Mouse (Mus musculus): Measurements from ENCODE around the gene Saa4. TPM values are rescaled to one million over a fixed set of nuclear protein-coding genes. Genes with fewer than 3 reads are reported as not detected.
"Not testable (repeated sequence)": the region's sequence is repeated elsewhere in the genome, so short reads cannot be mapped to it uniquely, and the experiment has no call there.

Gene Saa4
- polyA plus RNA-seq, 1 experiment from 2014 or later, result not detected

DNA sequence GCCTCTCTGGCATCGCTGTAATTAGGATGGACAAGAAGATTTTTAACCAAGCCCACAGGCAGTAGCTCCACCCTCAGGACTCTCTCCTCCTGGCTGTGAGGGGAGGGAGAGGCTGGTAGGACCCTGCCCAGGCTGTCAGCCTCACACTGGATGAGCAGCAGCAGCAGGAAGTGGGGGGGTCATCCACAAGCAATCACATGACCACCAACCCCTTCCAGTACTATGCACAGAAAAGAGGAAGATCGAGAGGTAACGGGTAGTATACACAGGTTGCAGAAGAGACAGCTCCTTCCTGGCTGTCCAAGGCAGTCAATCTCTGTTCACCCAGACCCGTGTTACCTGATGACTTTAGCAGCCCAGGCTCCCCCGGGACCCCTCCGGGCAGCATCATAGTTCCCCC is 20.2 kb downstream of the Saa4 start:
- Histone ChIP-seq H3K9ac (ENCODE audit: low read length) (no peak overlapping the region), H3K27ac (replicated peaks) (no peak overlapping the region), H3K9me3 (ENCODE audit: control insufficient read depth, low read length) (no peaks in the 10 kb centered on the region), H3K4me2 (replicated peaks; ENCODE audit: low read depth) (no peak overlapping the region), H3K4me3 (ENCODE audit: low read depth, low read length) (no peak overlapping the region), H3K4me1 (replicated peaks; ENCODE audit: control insufficient read depth, insufficient read depth) (no peaks in the 10 kb centered on the region), H3K27me3 (ENCODE audit: control insufficient read depth, insufficient read depth, low read length) (no peaks in the 10 kb centered on the region), H3K36me3 (ENCODE audit: control insufficient read depth, insufficient read depth, low read length) (no peaks in the 10 kb centered on the region)
- no peak for TF ChIP-seq CTCF (IDR thresholded peaks at IDR 0.05; ENCODE audit: low read depth)
- TF ChIP-seq EP300 (optimal IDR thresholded peaks at IDR 0.05), result no peak
- WGBS, result 71% methylated on average over 6 of the region's 6 CpGs
- ATAC-seq (ENCODE audit: low FRiP score, low TSS enrichment) (no peak), DNase-seq (ENCODE audit: low spot score) (no peak)

- H3K27ac ChIP-seq (replicated peaks), result peak within 1 kb of the TSS; percentile 82
- H3K4me3 ChIP-seq (ENCODE audit: low read depth, low read length), result peak within 1 kb of the TSS; percentile 88
- no peaks in the 10 kb centered on the region for H3K27me3 ChIP-seq (ENCODE audit: control insufficient read depth, insufficient read depth, low read length)
- peak; percentile 93 for DNase-seq (ENCODE audit: low spot score)
- 0% methylated on average over 26 of the region's 38 CpGs for WGBS
- no peaks in the 10 kb centered on the region for H3K36me3 ChIP-seq (ENCODE audit: control insufficient read depth, insufficient read depth, low read length)
- H3K9ac ChIP-seq (ENCODE audit: low read length), result peak within 1 kb of the TSS; percentile 87
- peak within 1 kb of the TSS; percentile 65 for H3K4me2 ChIP-seq (replicated peaks; ENCODE audit: low read depth)
- ATAC-seq (ENCODE audit: low FRiP score, low TSS enrichment), result peak; percentile 97
- TF ChIP-seq CTCF (IDR thresholded peaks at IDR 0.05; ENCODE audit: low read depth) (peak; percentile 98), EP300 (optimal IDR thresholded peaks at IDR 0.05) (no peak)
- H3K9me3 ChIP-seq (ENCODE audit: control insufficient read depth, low read length), result no peaks in the 10 kb centered on the region
- H3K4me1 ChIP-seq (replicated peaks; ENCODE audit: control insufficient read depth, insufficient read depth), result no peaks in the 10 kb centered on the region
These were observed 22.0 kb downstream of the Saa4 start, which contains the start of gene Saal1 for GRCm38 (mm10) chr7:46710390-46710844. Saal1 (minus strand) TSS chr7:46710680.

GRCm38 (mm10) chr7:46700521-46701025 is 31.8 kb downstream of the Saa4 start:
- no peak for ATAC-seq (ENCODE audit: low FRiP score, low TSS enrichment)
- H3K9me3 ChIP-seq (ENCODE audit: control insufficient read depth, low read length), result no peaks in the 10 kb centered on the region
- WGBS, result 91% methylated on average over 6 of the region's 6 CpGs
- H3K27ac ChIP-seq (replicated peaks), result no peak overlapping the region
- H3K4me2 ChIP-seq (replicated peaks; ENCODE audit: low read depth), result no peak overlapping the region
- H3K36me3 ChIP-seq (ENCODE audit: control insufficient read depth, insufficient read depth, low read length), result peaks cover 37% of the 10 kb centered on the region
- DNase-seq (ENCODE audit: low spot score), result no peak
- no peaks in the 10 kb centered on the region for H3K27me3 ChIP-seq (ENCODE audit: control insufficient read depth, insufficient read depth, low read length)
- H3K9ac ChIP-seq (ENCODE audit: low read length), result no peak overlapping the region
- TF ChIP-seq EP300 (optimal IDR thresholded peaks at IDR 0.05), result no peak
- H3K4me1 ChIP-seq (replicated peaks; ENCODE audit: control insufficient read depth, insufficient read depth), result no peaks in the 10 kb centered on the region
- H3K4me3 ChIP-seq (ENCODE audit: low read depth, low read length), result no peak overlapping the region

DNA sequence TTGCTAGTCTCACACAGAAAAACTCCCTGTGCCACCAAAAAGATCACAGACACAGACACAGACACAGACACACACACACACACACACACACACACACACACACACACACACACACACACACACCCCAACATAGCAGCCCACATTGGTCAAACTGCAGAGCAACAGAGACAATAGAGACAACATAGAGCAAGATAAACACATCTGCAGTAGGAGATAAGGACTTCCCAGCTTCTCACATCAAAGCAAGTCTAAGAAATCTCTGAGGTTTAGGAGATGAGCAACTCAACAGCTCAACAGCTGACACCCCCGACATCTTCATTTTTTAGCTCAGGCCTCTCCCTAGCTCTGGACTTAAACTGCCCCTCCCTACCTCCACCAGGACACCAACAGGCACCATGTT is 35.6 kb downstream of the Saa4 start:
- no peak for TF ChIP-seq EP300 (optimal IDR thresholded peaks at IDR 0.05)
- TF ChIP-seq CTCF (IDR thresholded peaks at IDR 0.05; ENCODE audit: low read depth), result no peak
- 87% methylated on average over 1 of the region's 1 CpGs for WGBS
- ATAC-seq (ENCODE audit: low FRiP score, low TSS enrichment), result no peak

DNA sequence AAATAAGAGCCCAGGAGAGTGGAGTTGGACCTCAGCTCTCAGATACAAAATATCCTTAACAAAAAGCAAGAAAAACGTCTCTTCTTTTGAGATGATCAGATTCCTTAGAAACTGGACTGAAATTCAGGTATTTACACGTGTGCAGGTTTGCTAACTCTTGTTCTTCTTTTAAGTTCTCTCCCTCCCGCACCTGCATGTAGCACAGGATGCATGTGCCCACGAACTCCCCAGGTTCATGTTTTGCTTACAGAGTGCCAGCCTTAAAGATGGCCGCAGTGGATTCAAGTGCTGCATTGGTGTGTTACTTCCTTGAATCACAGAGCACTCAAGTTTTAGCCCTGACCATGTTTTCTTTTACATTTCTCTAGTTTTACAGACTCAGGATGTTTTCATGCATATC is 45.6 kb downstream of the Saa4 start:
- 76% methylated on average over 5 of the region's 5 CpGs for WGBS
- H3K27ac ChIP-seq (replicated peaks), result no peak overlapping the region
- no peak overlapping the region for H3K9ac ChIP-seq (ENCODE audit: low read length)
- H3K4me3 ChIP-seq (ENCODE audit: low read depth, low read length), result no peak overlapping the region
- no peaks in the 10 kb centered on the region for H3K4me1 ChIP-seq (replicated peaks; ENCODE audit: control insufficient read depth, insufficient read depth)
- no peak overlapping the region for H3K4me2 ChIP-seq (replicated peaks; ENCODE audit: low read depth)
- no peaks in the 10 kb centered on the region for H3K9me3 ChIP-seq (ENCODE audit: control insufficient read depth, low read length)
- DNase-seq (ENCODE audit: low spot score) (no peak), ATAC-seq (ENCODE audit: low FRiP score, low TSS enrichment) (no peak)
- H3K27me3 ChIP-seq (ENCODE audit: control insufficient read depth, insufficient read depth, low read length), result no peaks in the 10 kb centered on the region
- TF ChIP-seq EP300 (optimal IDR thresholded peaks at IDR 0.05), result no peak
- no peak for TF ChIP-seq CTCF (IDR thresholded peaks at IDR 0.05; ENCODE audit: low read depth)
- peaks cover 11% of the 10 kb centered on the region; the same call in 1 of the 2 replicates for H3K36me3 ChIP-seq (ENCODE audit: control insufficient read depth, insufficient read depth, low read length)

More for the DNA sequence above, 35.6 kb downstream of the Saa4 start:
- Histone ChIP-seq H3K4me1 (replicated peaks; ENCODE audit: control insufficient read depth, insufficient read depth) (no peaks in the 10 kb centered on the region), H3K4me3 (ENCODE audit: low read depth, low read length) (no peak overlapping the region), H3K9ac (ENCODE audit: low read length) (no peak overlapping the region), H3K4me2 (replicated peaks; ENCODE audit: low read depth) (no peak overlapping the region), H3K36me3 (ENCODE audit: control insufficient read depth, insufficient read depth, low read length) (peaks cover 17% of the 10 kb centered on the region; the same call in 1 of the 2 replicates), H3K27me3 (ENCODE audit: control insufficient read depth, insufficient read depth, low read length) (no peaks in the 10 kb centered on the region), H3K27ac (replicated peaks) (no peak overlapping the region), H3K9me3 (ENCODE audit: control insufficient read depth, low read length) (no peaks in the 10 kb centered on the region)
- no peak for DNase-seq (ENCODE audit: low spot score)

DNA sequence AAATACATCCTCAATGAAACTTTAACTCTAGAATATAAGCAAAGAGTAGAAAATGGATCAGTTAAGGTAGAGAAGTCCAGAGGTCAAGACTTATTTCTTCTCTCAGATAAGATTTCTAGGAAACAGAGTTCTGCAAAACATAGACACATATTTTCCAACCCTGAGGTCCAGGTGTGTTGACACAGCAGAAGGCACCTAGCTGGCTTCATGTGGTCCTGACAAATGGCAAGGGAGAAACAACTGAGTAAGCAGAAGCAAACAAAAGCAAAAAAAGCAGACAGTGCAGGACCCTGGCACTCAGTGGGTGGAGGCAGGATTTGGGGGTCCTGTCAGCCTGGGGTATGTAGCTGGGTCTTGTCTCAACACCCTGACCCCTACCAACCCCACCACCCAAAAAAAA is 51.7 kb downstream of the Saa4 start:
- TF ChIP-seq EP300 (optimal IDR thresholded peaks at IDR 0.05) (no peak), CTCF (IDR thresholded peaks at IDR 0.05; ENCODE audit: low read depth) (no peak)
- Histone ChIP-seq H3K9ac (ENCODE audit: low read length) (no peak overlapping the region), H3K4me2 (replicated peaks; ENCODE audit: low read depth) (no peak overlapping the region), H3K9me3 (ENCODE audit: control insufficient read depth, low read length) (no peaks in the 10 kb centered on the region), H3K4me3 (ENCODE audit: low read depth, low read length) (no peak overlapping the region), H3K4me1 (replicated peaks; ENCODE audit: control insufficient read depth, insufficient read depth) (no peaks in the 10 kb centered on the region), H3K36me3 (ENCODE audit: control insufficient read depth, insufficient read depth, low read length) (no peaks in the 10 kb centered on the region), H3K27ac (replicated peaks) (no peak overlapping the region), H3K27me3 (ENCODE audit: control insufficient read depth, insufficient read depth, low read length) (no peaks in the 10 kb centered on the region)
- DNase-seq (ENCODE audit: low spot score) (no peak), ATAC-seq (ENCODE audit: low FRiP score, low TSS enrichment) (no peak)

DNA sequence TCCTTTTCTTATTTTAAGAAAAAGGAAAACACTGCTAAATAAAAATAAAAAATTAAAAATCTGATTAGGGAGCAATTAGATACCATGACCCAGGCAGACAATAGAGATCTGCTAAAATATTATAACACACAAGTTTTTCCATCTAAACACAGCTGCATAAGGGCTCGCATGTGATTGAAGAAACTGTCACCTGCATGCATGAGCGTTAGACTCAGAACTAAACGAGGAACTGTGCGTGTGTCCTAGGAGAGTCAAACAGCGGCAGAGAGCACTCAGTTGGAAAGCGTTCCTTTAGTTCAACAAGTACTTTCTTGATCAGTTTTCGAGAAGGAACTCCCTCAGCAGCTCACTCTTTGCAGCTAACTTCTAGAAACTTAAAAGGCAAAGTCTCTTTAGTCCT is 53.4 kb downstream of the Saa4 start:
- H3K4me3 ChIP-seq (ENCODE audit: low read depth, low read length); H3K9me3 ChIP-seq (ENCODE audit: control insufficient read depth, low read length); H3K36me3 ChIP-seq (ENCODE audit: control insufficient read depth, insufficient read depth, low read length); H3K4me2 ChIP-seq (replicated peaks; ENCODE audit: low read depth); H3K4me1 ChIP-seq (replicated peaks; ENCODE audit: control insufficient read depth, insufficient read depth); H3K9ac ChIP-seq (ENCODE audit: low read length); H3K27ac ChIP-seq (replicated peaks); ATAC-seq (ENCODE audit: low FRiP score, low TSS enrichment); DNase-seq (ENCODE audit: low spot score); H3K27me3 ChIP-seq (ENCODE audit: control insufficient read depth, insufficient read depth, low read length): not testable (repeated sequence)
- 71% methylated on average over 7 of the region's 7 CpGs for WGBS
